ENCODE assay signal across 8 mouse cellular contexts in genomic region chr6:50891205-50891526, GRCm38 (mm10).
A peak's percentile ranks its signal among the peaks of the same experiment; 100 is the strongest.
DNase-seq lines count a peak whose midpoint lies in the region; ATAC-seq lines count a peak whose summit lies in the region.

No protein-coding gene starts in this region.

- ATAC-seq in neural tube, embryonic 11.5 days (ENCODE audit: insufficient read depth, low FRiP score, low TSS enrichment), result no peak
- ATAC-seq in liver, embryonic 13.5 days (ENCODE audit: low read depth), result peak; percentile 51

- H3K9ac ChIP-seq in neural tube, embryonic 11.5 days (ENCODE audit: low read length), result peak overlapping the region; percentile 2; the same call in 1 of the 2 replicates
- peak overlapping the region; percentile 44; the same call in 1 of the 2 replicates for H3K9ac ChIP-seq in liver, embryonic 13.5 days

- peak overlapping the region; percentile 28 for H3K4me2 ChIP-seq in neural tube, embryonic 11.5 days (ENCODE audit: low read depth)
- peak overlapping the region; percentile 55 for H3K4me2 ChIP-seq in liver, embryonic 13.5 days

- peak overlapping the region; percentile 85 for H3K27ac ChIP-seq in heart, embryonic 10.5 days
- peak overlapping the region; percentile 81; the same call in 1 of the 2 replicates for H3K27ac ChIP-seq in neural tube, embryonic 11.5 days (ENCODE audit: low read depth, low read length)
- peak overlapping the region; percentile 93 for H3K27ac ChIP-seq in liver, embryonic 13.5 days

- no peak for DNase-seq in heart, embryonic 10.5 days (ENCODE audit: low spot score)
- no peak for DNase-seq in heart, postnatal 14 days
- DNase-seq in neural tube, embryonic 11.5 days (ENCODE audit: low spot score), result no peak
- DNase-seq in neural tube, embryonic 10.5 days (ENCODE audit: extremely low spot score, low spot score), result no peak
- no peak for DNase-seq in liver, embryonic 13.5 days
- no peak for DNase-seq in embryo, embryonic 10 days (ENCODE audit: low spot score)
- DNase-seq in cerebellum, postnatal 14 days, result no peak
- no peak for DNase-seq in retina, embryonic 14.5 days (ENCODE audit: low spot score)

- no peaks in the 10 kb centered on the region for H3K9me3 ChIP-seq in heart, embryonic 10.5 days
- no peaks in the 10 kb centered on the region for H3K9me3 ChIP-seq in neural tube, embryonic 11.5 days (ENCODE audit: control insufficient read depth, low read length)
- H3K9me3 ChIP-seq in liver, embryonic 13.5 days (replicated peaks), result no peaks in the 10 kb centered on the region

- no peaks in the 10 kb centered on the region for H3K36me3 ChIP-seq in heart, embryonic 10.5 days
- H3K36me3 ChIP-seq in neural tube, embryonic 11.5 days (ENCODE audit: control insufficient read depth, insufficient read depth, low read length), result no peaks in the 10 kb centered on the region
- no peaks in the 10 kb centered on the region for H3K36me3 ChIP-seq in liver, embryonic 13.5 days

- WGBS in heart, embryonic 10.5 days, result 17% methylated on average over 3 of the region's 3 CpGs
- 41% methylated on average over 3 of the region's 3 CpGs for WGBS in neural tube, embryonic 11.5 days
- 16% methylated on average over 3 of the region's 3 CpGs for WGBS in liver, embryonic 13.5 days (ENCODE audit: insufficient replicate concordance)

- peak overlapping the region; percentile 48 for H3K4me3 ChIP-seq in heart, embryonic 10.5 days
- H3K4me3 ChIP-seq in neural tube, embryonic 11.5 days (ENCODE audit: low read depth, low read length), result no peak overlapping the region
- H3K4me3 ChIP-seq in liver, embryonic 13.5 days (replicated peaks), result peak overlapping the region; percentile 29

- H3K27me3 ChIP-seq in heart, embryonic 10.5 days (ENCODE audit: insufficient read depth, poor library complexity, severe bottlenecking), result no peaks in the 10 kb centered on the region
- H3K27me3 ChIP-seq in neural tube, embryonic 11.5 days (ENCODE audit: control insufficient read depth, insufficient read depth, low read length), result no peaks in the 10 kb centered on the region
- peaks cover 24% of the 10 kb centered on the region for H3K27me3 ChIP-seq in liver, embryonic 13.5 days

- H3K4me1 ChIP-seq in heart, embryonic 10.5 days, result peaks cover 45% of the 10 kb centered on the region
- H3K4me1 ChIP-seq in neural tube, embryonic 11.5 days (ENCODE audit: control insufficient read depth, insufficient read depth, low read length), result no peaks in the 10 kb centered on the region; the same call in 1 of the 2 replicates
- H3K4me1 ChIP-seq in liver, embryonic 13.5 days (replicated peaks), result peaks cover 49% of the 10 kb centered on the region

- intact Hi-C loops in heart, postnatal 14 days (cut with DNase I), result no loop called here
